Mouse (Mus musculus): ENCODE measurements around the gene Olfr1222. TPM values are rescaled to one million over a fixed set of nuclear protein-coding genes. Genes with fewer than 3 reads are reported as not detected.
"Not testable (repeated sequence)": the region's sequence is repeated elsewhere in the genome, so short reads cannot be mapped to it uniquely, and the experiment has no call there.

The Olfr1222 gene
- not detected for total RNA-seq (2021)

DNA sequence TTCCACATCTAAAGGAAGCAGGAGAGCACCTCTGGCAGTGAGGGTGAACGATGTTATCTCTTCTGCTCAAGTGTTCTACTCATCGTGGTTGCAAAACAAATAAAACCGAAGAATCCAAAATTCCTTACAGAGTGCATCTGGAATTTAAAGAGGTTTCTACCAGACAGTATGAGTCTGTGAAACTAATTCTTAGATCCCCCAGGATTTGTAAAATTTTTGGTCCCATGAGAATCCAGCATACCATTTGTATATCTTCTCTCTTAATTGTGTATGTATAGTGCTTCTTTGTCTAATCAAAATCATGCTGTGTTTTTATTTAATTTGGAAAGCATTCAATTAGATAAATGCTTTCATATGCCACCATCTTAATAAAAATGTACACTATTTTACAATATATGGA is at the start of gene Olfr1222:
Olfr1222 (minus strand) TSS at position 101 of the 400 bp plus-strand sequence.
- DNase-seq (ENCODE audit: extremely low spot score in 1 of 2, low spot score in 1 of 2) = no peak

- DNase-seq (ENCODE audit: extremely low spot score in 1 of 2, low spot score in 1 of 2) = no peak
Observed at GRCm38 (mm10) chr2:89174569-89174968, 41.7 kb upstream of the Olfr1222 start, which contains the start of gene Olfr1225. Olfr1225 (minus strand) TSS chr2:89174669.

- DNase-seq (ENCODE audit: extremely low spot score in 1 of 2, low spot score in 1 of 2) = not testable (repeated sequence)
Observed at GRCm38 (mm10) chr2:89164711-89165110, 31.9 kb upstream of the Olfr1222 start.

GRCm38 (mm10) chr2:89163991-89164390 is 31.1 kb upstream of the Olfr1222 start, which contains the start of gene Olfr1224-ps1:
Olfr1224-ps1 (minus strand) TSS chr2:89164091.
- DNase-seq (ENCODE audit: extremely low spot score in 1 of 2, low spot score in 1 of 2) = not testable (repeated sequence)

GRCm38 (mm10) chr2:89151460-89151859 is 18.6 kb upstream of the Olfr1222 start, which contains the start of gene Olfr1223:
Olfr1223 (minus strand) TSS chr2:89151560.
- DNase-seq (ENCODE audit: extremely low spot score in 1 of 2, low spot score in 1 of 2) = no peak

- DNase-seq (ENCODE audit: extremely low spot score in 1 of 2, low spot score in 1 of 2) = no peak
Observed at GRCm38 (mm10) chr2:89117183-89117582, 15.7 kb downstream of the Olfr1222 start, which contains the start of gene Olfr1221. Olfr1221 (minus strand) TSS chr2:89117283.

- DNase-seq (ENCODE audit: extremely low spot score in 1 of 2, low spot score in 1 of 2) = no peak
Observed at GRCm38 (mm10) chr2:89106735-89107134, 26.1 kb downstream of the Olfr1222 start, which contains the start of gene Olfr1220. Olfr1220 (minus strand) TSS chr2:89106835.

DNA sequence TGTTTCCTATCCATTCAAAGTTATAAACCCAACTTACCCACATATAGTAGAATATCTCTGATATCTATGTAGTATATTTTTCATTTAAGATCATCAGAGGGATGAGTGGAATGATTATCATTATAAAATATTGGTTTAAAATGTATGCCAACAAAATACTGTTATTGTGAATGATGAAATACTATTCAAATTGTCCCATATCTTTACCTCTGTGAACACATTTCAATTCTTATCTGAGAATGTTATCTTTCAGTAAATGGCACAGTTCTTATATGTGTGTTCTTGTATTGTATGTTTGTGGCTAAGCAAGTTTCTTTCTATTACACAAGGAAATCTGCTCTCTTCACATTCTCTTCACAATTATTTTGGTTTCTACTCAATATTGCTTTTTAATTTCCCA is 27.2 kb downstream of the Olfr1222 start:
- DNase-seq (ENCODE audit: extremely low spot score in 1 of 2, low spot score in 1 of 2) = no peak

DNA sequence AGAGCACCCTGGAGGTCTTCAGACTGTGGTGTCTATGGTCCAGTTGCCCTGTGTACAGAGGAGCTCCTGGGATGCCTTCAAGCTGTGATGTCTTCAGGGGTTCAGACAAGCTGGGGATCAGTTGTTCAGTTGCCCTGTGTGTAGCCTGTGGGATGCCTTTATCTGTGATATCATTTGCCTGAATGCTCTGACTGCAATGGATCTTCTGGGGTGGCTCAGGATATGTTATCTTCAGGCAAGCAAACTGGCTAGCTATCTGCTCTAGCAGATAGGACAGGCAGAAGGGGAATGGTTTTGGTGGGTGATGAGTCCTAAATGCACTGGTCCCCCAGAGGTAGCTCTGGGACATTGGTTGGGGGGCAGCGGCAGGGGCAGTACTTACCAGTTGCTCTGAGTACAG is 39.0 kb downstream of the Olfr1222 start:
- no peak for DNase-seq (ENCODE audit: extremely low spot score in 1 of 2, low spot score in 1 of 2)

DNA sequence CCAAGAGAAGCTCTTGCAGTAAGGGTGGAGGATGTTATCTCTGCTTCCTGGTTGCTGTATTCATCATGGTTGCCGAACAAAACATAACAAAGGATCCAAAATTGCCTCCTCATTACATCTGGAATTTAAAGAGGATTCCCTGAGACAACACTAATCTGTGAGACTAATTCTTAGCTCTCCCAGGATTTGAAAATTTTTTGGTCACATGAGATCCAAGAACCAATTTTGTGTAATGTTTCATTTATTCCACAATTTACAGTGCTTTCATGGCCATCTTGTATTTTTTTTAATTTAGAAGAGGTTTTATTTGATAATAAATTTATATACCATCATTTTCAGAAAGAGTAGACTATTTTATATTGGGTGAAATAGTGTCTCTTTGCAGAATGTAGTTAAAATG is 49.4 kb downstream of the Olfr1222 start, which contains the start of gene Olfr1219:
Olfr1219 (minus strand) TSS at position 101 of the 400 bp plus-strand sequence.
- DNase-seq (ENCODE audit: extremely low spot score in 1 of 2, low spot score in 1 of 2) = no peak

- no peak for DNase-seq (ENCODE audit: extremely low spot score in 1 of 2, low spot score in 1 of 2)
Observed at GRCm38 (mm10) chr2:89081487-89081886, 51.4 kb downstream of the Olfr1222 start.

Other genes with a start within 250 kb of the Olfr1222 start
- not detected for gene Olfr1208, start 230.7 kb downstream of the Olfr1222 start, total RNA-seq (2021)
- not detected for gene Olfr1209, start 217.9 kb downstream of the Olfr1222 start, total RNA-seq (2021)
- gene Olfr1211, start 194.9 kb downstream of the Olfr1222 start, total RNA-seq (2021) = not detected
- gene Olfr1212, start 179.1 kb downstream of the Olfr1222 start, total RNA-seq (2021) = not detected
- not detected for gene Gm13762, start 152.8 kb downstream of the Olfr1222 start, total RNA-seq (2021)
- not detected for gene Olfr1214, start 140.4 kb downstream of the Olfr1222 start, total RNA-seq (2021)
- gene Olfr1215, start 126.1 kb downstream of the Olfr1222 start, total RNA-seq (2021) = not detected
- not detected for gene Olfr1216, start 114.7 kb downstream of the Olfr1222 start, total RNA-seq (2021)
- gene Olfr1217, start 101.0 kb downstream of the Olfr1222 start, total RNA-seq (2021) = not detected
- gene Olfr1218, start 71.9 kb downstream of the Olfr1222 start, total RNA-seq (2021) = not detected
- not detected for gene Olfr1219, start 49.5 kb downstream of the Olfr1222 start, total RNA-seq (2021)
- gene Olfr1220, start 26.2 kb downstream of the Olfr1222 start, total RNA-seq (2021) = not detected
- gene Olfr1221, start 15.8 kb downstream of the Olfr1222 start, total RNA-seq (2021) = not detected
- gene Olfr1223, start 18.5 kb upstream of the Olfr1222 start, total RNA-seq (2021) = not detected
- gene Olfr1224-ps1, start 31.0 kb upstream of the Olfr1222 start, total RNA-seq (2021) = not detected
- gene Olfr1225, start 41.6 kb upstream of the Olfr1222 start, total RNA-seq (2021) = not detected
- gene Olfr1226, start 67.0 kb upstream of the Olfr1222 start, total RNA-seq (2021) = not detected
- not detected for gene Olfr1228, start 121.0 kb upstream of the Olfr1222 start, total RNA-seq (2021)
- gene Olfr1229, start 155.0 kb upstream of the Olfr1222 start, total RNA-seq (2021) = not detected
- not detected for gene Olfr1230, start 164.2 kb upstream of the Olfr1222 start, total RNA-seq (2021)
- not detected for gene Olfr1231, start 174.0 kb upstream of the Olfr1222 start, total RNA-seq (2021)
- not detected for gene Olfr1232, start 196.6 kb upstream of the Olfr1222 start, total RNA-seq (2021)
- gene Olfr1233, start 209.3 kb upstream of the Olfr1222 start, total RNA-seq (2021) = not detected
- not detected for gene Olfr1234, start 231.8 kb upstream of the Olfr1222 start, total RNA-seq (2021)

Measured in layer of hippocampus, postnatal 25 days (tissue).